Mouse (Mus musculus) heart, adult 2 months (tissue): ENCODE results near the gene Inhba.

Source experiments
- CTCF ChIP-seq: fragments of 200-600 bp; IDR thresholded peaks from 2 replicates; pipeline ENCODE4 v1.8.1; 2022; ENCODE audit warnings: antibody characterized with exemption, mild to moderate bottlenecking, moderate library complexity
- EP300 ChIP-seq: fragments of 200-500 bp; IDR thresholded peaks from 2 replicates; pipeline ENCODE4 v1.6.1; 2011; ENCODE audit warnings: low read depth, low read length, control low read depth; ENCODE audit not compliant: insufficient read depth
- POLR2A ChIP-seq: fragments of 200-500 bp; IDR thresholded peaks from 2 replicates; pipeline ENCODE4 v1.6.1; 2011; ENCODE audit warnings: mild to moderate bottlenecking, low read depth, low read length, control low read depth; ENCODE audit not compliant: insufficient read depth

DNA sequence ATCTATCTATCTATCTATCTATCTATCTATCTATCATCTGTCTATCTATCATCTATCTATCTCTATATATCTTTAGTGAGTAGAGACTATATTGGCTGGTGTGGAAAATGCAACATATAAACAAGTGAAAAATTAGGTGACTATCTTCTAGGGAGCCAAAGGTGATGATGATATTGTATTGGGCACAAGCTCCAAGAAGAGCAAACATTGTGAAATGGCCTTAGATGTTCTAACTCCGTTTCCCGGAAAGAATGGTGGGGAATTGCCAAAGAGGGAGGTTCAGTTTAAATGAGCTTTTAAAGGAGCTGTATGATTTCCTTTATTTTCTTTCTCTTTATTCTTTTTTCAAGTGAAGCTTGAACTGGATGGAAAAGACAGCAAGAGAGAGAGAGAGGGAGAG is 57.4 kb downstream of the Inhba start:
- TF ChIP-seq CTCF, result no peak
- TF ChIP-seq EP300, result no peak
- no peak for TF ChIP-seq POLR2A
